Mouse (Mus musculus) hindbrain, embryonic 15.5 days (tissue): ENCODE measurements at regions not wholly inside any gene's neighbourhood (a gene's known extent, or its start where the extent isn't known, plus 50 kb on each side); places are given as distances from the start of the nearest gene placed in this dataset.
A peak's percentile ranks its signal among the peaks of the same experiment; 100 is the strongest.

ENCODE experiments used
- ATAC-seq: fragments of 200-750 bp; cut with Nextera tagmentation; 2 replicates; pipeline ENCODE4 v1.8.0; 2017; ENCODE audit warnings: low read depth, moderate number of reproducible peaks, moderate TSS enrichment; ENCODE audit not compliant: low FRiP score
- H3K27ac ChIP-seq: fragments of 300-500 bp; sonication (generic); replicated peaks from 2 replicates; pipeline ENCODE4 v1.5.1; 2015; ENCODE audit warnings: mild to moderate bottlenecking, inconsistent platforms
- H3K27me3 ChIP-seq: fragments of 300-500 bp; sonication (generic); 2 replicates; pipeline ENCODE4 v1.6.1; 2015; ENCODE audit warnings: control low read depth, inconsistent platforms
- H3K36me3 ChIP-seq: fragments of 300-500 bp; sonication (generic); 2 replicates; pipeline ENCODE4 v1.6.1; 2015; ENCODE audit warnings: control low read depth, inconsistent platforms
- H3K4me1 ChIP-seq: fragments of 300-500 bp; sonication (generic); replicated peaks from 2 replicates; pipeline ENCODE4 v1.6.1; 2015; ENCODE audit warnings: control low read depth, inconsistent platforms
- H3K4me2 ChIP-seq: fragments of 300-500 bp; sonication (generic); 2 replicates; pipeline ENCODE4 v1.6.1; 2015; ENCODE audit warnings: moderate library complexity, mild to moderate bottlenecking, inconsistent platforms
- H3K4me3 ChIP-seq: fragments of 300-500 bp; sonication (generic); 2 replicates; pipeline ENCODE4 v1.5.1; 2015; ENCODE audit warnings: mild to moderate bottlenecking, inconsistent platforms
- H3K9ac ChIP-seq: fragments of 300-500 bp; sonication (generic); 2 replicates; pipeline ENCODE4 v1.6.1; 2015; ENCODE audit warnings: inconsistent platforms
- H3K9me3 ChIP-seq: fragments of 300-500 bp; sonication (generic); 2 replicates; pipeline ENCODE4 v1.6.1; 2016; ENCODE audit warnings: control low read depth, inconsistent platforms
- WGBS: fragments of 180-500 bp; shearing (Covaris S2); methylation state at CpG from one replicate; pipeline ENCODE4 v1.1.7; 2015; 5-methylcytosine and 5-hydroxymethylcytosine counted together

- peak overlapping the region; percentile 47; the same call in 1 of the 2 replicates for H3K27ac ChIP-seq
- no peaks in the 10 kb centered on the region for H3K9me3 ChIP-seq
- H3K4me1 ChIP-seq, result no peaks in the 10 kb centered on the region
- no peaks in the 10 kb centered on the region for H3K36me3 ChIP-seq
- no peaks in the 10 kb centered on the region for H3K27me3 ChIP-seq
- H3K9ac ChIP-seq, result no peak overlapping the region
- H3K4me3 ChIP-seq, result no peak overlapping the region
- H3K4me2 ChIP-seq, result peak overlapping the region; percentile 23
- WGBS, result 71% methylated on average over 17 of the region's 17 CpGs
- ATAC-seq, result peak; percentile 82
Observed at GRCm38 (mm10) chr1:60625698-60626486, 59.0 kb upstream of the Raph1 start.

GRCm38 (mm10) chr1:60624231-60624630 is 57.3 kb upstream of the Raph1 start:
- 85% methylated on average over 4 of the region's 4 CpGs for WGBS
- no peaks in the 10 kb centered on the region for H3K4me1 ChIP-seq
- no peaks in the 10 kb centered on the region for H3K9me3 ChIP-seq
- no peaks in the 10 kb centered on the region for H3K36me3 ChIP-seq
- H3K27ac ChIP-seq, result no peak overlapping the region
- H3K4me3 ChIP-seq, result no peak overlapping the region
- H3K27me3 ChIP-seq, result no peaks in the 10 kb centered on the region
- no peak for ATAC-seq
- no peak overlapping the region for H3K9ac ChIP-seq
- no peak overlapping the region for H3K4me2 ChIP-seq

GRCm38 (mm10) chr1:60623440-60624016 is 56.6 kb upstream of the Raph1 start:
- Histone ChIP-seq H3K9ac (no peak overlapping the region), H3K4me2 (no peak overlapping the region), H3K9me3 (no peaks in the 10 kb centered on the region), H3K4me1 (no peaks in the 10 kb centered on the region), H3K4me3 (no peak overlapping the region), H3K36me3 (no peaks in the 10 kb centered on the region), H3K27ac (no peak overlapping the region), H3K27me3 (no peaks in the 10 kb centered on the region)
- WGBS, result 86% methylated on average over 3 of the region's 3 CpGs
- no peak for ATAC-seq

- WGBS, result 85% methylated on average over 3 of the region's 3 CpGs
- H3K36me3 ChIP-seq, result no peaks in the 10 kb centered on the region
- no peak overlapping the region for H3K9ac ChIP-seq
- H3K4me2 ChIP-seq, result no peak overlapping the region
- ATAC-seq, result no peak
- H3K27ac ChIP-seq, result no peak overlapping the region
- H3K27me3 ChIP-seq, result no peaks in the 10 kb centered on the region
- H3K4me1 ChIP-seq, result no peaks in the 10 kb centered on the region
- H3K4me3 ChIP-seq, result no peak overlapping the region
- no peaks in the 10 kb centered on the region for H3K9me3 ChIP-seq
Observed at GRCm38 (mm10) chr1:60621770-60622169, 54.9 kb upstream of the Raph1 start.

GRCm38 (mm10) chr1:60621064-60621726 is 54.3 kb upstream of the Raph1 start:
- H3K36me3 ChIP-seq, result no peaks in the 10 kb centered on the region
- H3K4me1 ChIP-seq, result no peaks in the 10 kb centered on the region
- no peak overlapping the region for H3K4me2 ChIP-seq
- no peak overlapping the region for H3K9ac ChIP-seq
- no peak overlapping the region for H3K27ac ChIP-seq
- no peaks in the 10 kb centered on the region for H3K27me3 ChIP-seq
- H3K4me3 ChIP-seq, result no peak overlapping the region
- ATAC-seq, result no peak
- no peaks in the 10 kb centered on the region for H3K9me3 ChIP-seq
- 89% methylated on average over 8 of the region's 8 CpGs for WGBS

GRCm38 (mm10) chr1:60618389-60618788 is 51.5 kb upstream of the Raph1 start:
- 91% methylated on average over 1 of the region's 1 CpGs for WGBS
- H3K4me1 ChIP-seq, result no peaks in the 10 kb centered on the region

GRCm38 (mm10) chr1:60616916-60617315 is 50.0 kb upstream of the Raph1 start:
- no peaks in the 10 kb centered on the region for H3K9me3 ChIP-seq
- ATAC-seq, result no peak
- H3K4me2 ChIP-seq, result no peak overlapping the region
- H3K4me3 ChIP-seq, result no peak overlapping the region
- H3K9ac ChIP-seq, result no peak overlapping the region
- no peaks in the 10 kb centered on the region for H3K36me3 ChIP-seq
- H3K27me3 ChIP-seq, result no peaks in the 10 kb centered on the region
- no peak overlapping the region for H3K27ac ChIP-seq
- 87% methylated on average over 2 of the region's 2 CpGs for WGBS
- H3K4me1 ChIP-seq, result no peaks in the 10 kb centered on the region

More at GRCm38 (mm10) chr1:60618389-60618788, 51.5 kb upstream of the Raph1 start:
- no peaks in the 10 kb centered on the region for H3K9me3 ChIP-seq
- no peak overlapping the region for H3K4me2 ChIP-seq
- ATAC-seq, result no peak
- no peak overlapping the region for H3K4me3 ChIP-seq
- no peaks in the 10 kb centered on the region for H3K27me3 ChIP-seq
- no peak overlapping the region for H3K27ac ChIP-seq
- no peaks in the 10 kb centered on the region for H3K36me3 ChIP-seq
- no peak overlapping the region for H3K9ac ChIP-seq
